Mouse (Mus musculus) midbrain, embryonic 15.5 days (tissue): ENCODE results near the gene Pdia4. TPM values are rescaled to one million over a fixed set of nuclear protein-coding genes. Genes with fewer than 3 reads are reported as not detected.
A peak's percentile ranks its signal among the peaks of the same experiment; 100 is the strongest.

ENCODE experiments used
- ATAC-seq: fragments of 200-750 bp; cut with Nextera tagmentation; replicated peaks from 2 replicates; pipeline ENCODE4 v1.8.0; 2017; ENCODE audit warnings: moderate TSS enrichment
- H3K27ac ChIP-seq: fragments of 300-500 bp; sonication (generic); 2 replicates; pipeline ENCODE4 v1.5.1; 2015; ENCODE audit warnings: mild to moderate bottlenecking, inconsistent platforms
- H3K27me3 ChIP-seq: fragments of 300-500 bp; sonication (generic); replicated peaks from 2 replicates; pipeline ENCODE4 v1.6.1; 2015; ENCODE audit warnings: inconsistent platforms
- H3K36me3 ChIP-seq: fragments of 300-500 bp; sonication (generic); replicated peaks from 2 replicates; pipeline ENCODE4 v1.6.1; 2015; ENCODE audit warnings: inconsistent platforms
- H3K4me1 ChIP-seq: fragments of 300-500 bp; sonication (generic); 2 replicates; pipeline ENCODE4 v1.6.1; 2015; ENCODE audit warnings: inconsistent platforms
- H3K4me2 ChIP-seq: fragments of 300-500 bp; sonication (generic); 2 replicates; pipeline ENCODE4 v1.6.1; 2015; ENCODE audit warnings: inconsistent platforms, mild to moderate bottlenecking, moderate library complexity
- H3K4me3 ChIP-seq: fragments of 300-500 bp; sonication (generic); 2 replicates; pipeline ENCODE4 v1.5.1; 2015; ENCODE audit warnings: mild to moderate bottlenecking, inconsistent platforms
- H3K9ac ChIP-seq: fragments of 300-500 bp; sonication (generic); 2 replicates; pipeline ENCODE4 v1.6.1; 2015; ENCODE audit warnings: mild to moderate bottlenecking, inconsistent platforms
- H3K9me3 ChIP-seq: fragments of 300-500 bp; sonication (generic); 2 replicates; pipeline ENCODE4 v1.6.1; 2016; ENCODE audit warnings: inconsistent platforms
- WGBS: fragments of 180-500 bp; shearing (Covaris S2); methylation state at CpG from one replicate; pipeline ENCODE4 v1.1.7; 2015; ENCODE audit warnings: mixed read lengths; 5-methylcytosine and 5-hydroxymethylcytosine counted together
- polyA plus RNA-seq: library from polyadenylated mRNA; unstranded; fragments of >200 nt; fragmentation: Nextera tagmentation; extraction: Ambion mirVana; gene quantifications from 2 replicates; pipeline ENCODE4 v1.2.1, GENCODE M21; 2015

The Pdia4 gene
- polyA plus RNA-seq, 1 experiment from 2014 or later, result 138 TPM

GRCm38 (mm10) chr6:47828950-47829349, 15.7 kb upstream of the Pdia4 start:
- Histone ChIP-seq H3K9me3 (no peaks in the 10 kb centered on the region), H3K9ac (peak overlapping the region; percentile 92; the same call in 1 of the 2 replicates), H3K4me1 (peaks cover 14% of the 10 kb centered on the region), H3K27me3 (no peaks in the 10 kb centered on the region), H3K4me3 (peak overlapping the region; percentile 79), H3K36me3 (peaks cover 17% of the 10 kb centered on the region), H3K27ac (peak overlapping the region; percentile 96; the same call in 1 of the 2 replicates), H3K4me2 (peak overlapping the region; percentile 53)
- no peak for ATAC-seq
- WGBS, result 15% methylated on average over 1 of the region's 1 CpGs

GRCm38 (mm10) chr6:47827462-47827861, 14.2 kb upstream of the Pdia4 start:
- no peaks in the 10 kb centered on the region for H3K9me3 ChIP-seq
- WGBS, result 94% methylated on average over 4 of the region's 4 CpGs
- no peak overlapping the region for H3K4me2 ChIP-seq
- H3K27me3 ChIP-seq, result no peaks in the 10 kb centered on the region
- H3K27ac ChIP-seq, result no peak overlapping the region
- H3K4me1 ChIP-seq, result peaks cover 14% of the 10 kb centered on the region
- ATAC-seq, result no peak
- peaks cover 29% of the 10 kb centered on the region for H3K36me3 ChIP-seq
- no peak overlapping the region for H3K4me3 ChIP-seq
- no peak overlapping the region for H3K9ac ChIP-seq

GRCm38 (mm10) chr6:47824241-47824640, 11.0 kb upstream of the Pdia4 start:
- no peaks in the 10 kb centered on the region for H3K9me3 ChIP-seq
- H3K9ac ChIP-seq, result no peak overlapping the region
- H3K27me3 ChIP-seq, result no peaks in the 10 kb centered on the region
- no peak overlapping the region for H3K27ac ChIP-seq
- H3K4me2 ChIP-seq, result no peak overlapping the region
- no peak overlapping the region for H3K4me3 ChIP-seq
- 71% methylated on average over 2 of the region's 2 CpGs for WGBS
- H3K4me1 ChIP-seq, result peaks cover 7% of the 10 kb centered on the region
- ATAC-seq, result no peak
- peaks cover 52% of the 10 kb centered on the region for H3K36me3 ChIP-seq

- Histone ChIP-seq H3K4me1 (no peaks in the 10 kb centered on the region), H3K9ac (no peak overlapping the region), H3K4me3 (no peak overlapping the region), H3K27me3 (no peaks in the 10 kb centered on the region), H3K27ac (no peak overlapping the region), H3K4me2 (no peak overlapping the region), H3K9me3 (no peaks in the 10 kb centered on the region), H3K36me3 (peaks cover 59% of the 10 kb centered on the region)
- no peak for ATAC-seq
- WGBS, result 94% methylated on average over 6 of the region's 6 CpGs
These were observed 8.5 kb upstream of the Pdia4 start for GRCm38 (mm10) chr6:47821776-47822175.

GRCm38 (mm10) chr6:47821236-47821635, 8.0 kb upstream of the Pdia4 start:
- peaks cover 58% of the 10 kb centered on the region for H3K36me3 ChIP-seq
- no peaks in the 10 kb centered on the region for H3K27me3 ChIP-seq
- H3K9me3 ChIP-seq, result no peaks in the 10 kb centered on the region
- no peaks in the 10 kb centered on the region for H3K4me1 ChIP-seq
- H3K4me2 ChIP-seq, result no peak overlapping the region
- H3K4me3 ChIP-seq, result no peak overlapping the region
- ATAC-seq, result no peak
- 93% methylated on average over 5 of the region's 5 CpGs for WGBS
- no peak overlapping the region for H3K27ac ChIP-seq
- H3K9ac ChIP-seq, result no peak overlapping the region

- H3K36me3 ChIP-seq, result peaks cover 53% of the 10 kb centered on the region
- H3K4me1 ChIP-seq, result no peaks in the 10 kb centered on the region
- no peak for ATAC-seq
- H3K27me3 ChIP-seq, result no peaks in the 10 kb centered on the region
- H3K9me3 ChIP-seq, result no peaks in the 10 kb centered on the region
- H3K27ac ChIP-seq, result no peak overlapping the region
- WGBS, result 92% methylated on average over 23 of the region's 23 CpGs
- H3K9ac ChIP-seq, result no peak overlapping the region
- no peak overlapping the region for H3K4me2 ChIP-seq
- H3K4me3 ChIP-seq, result no peak overlapping the region
These were observed 6.5 kb upstream of the Pdia4 start for GRCm38 (mm10) chr6:47819626-47820325.

- no peak overlapping the region for H3K27ac ChIP-seq
- no peak for ATAC-seq
- 92% methylated on average over 8 of the region's 8 CpGs for WGBS
- H3K27me3 ChIP-seq, result no peaks in the 10 kb centered on the region
- peaks cover 4% of the 10 kb centered on the region for H3K4me1 ChIP-seq
- H3K4me2 ChIP-seq, result no peak overlapping the region
- peaks cover 43% of the 10 kb centered on the region for H3K36me3 ChIP-seq
- no peak overlapping the region for H3K4me3 ChIP-seq
- H3K9me3 ChIP-seq, result no peaks in the 10 kb centered on the region
- no peak overlapping the region for H3K9ac ChIP-seq
These were observed 5.5 kb upstream of the Pdia4 start for GRCm38 (mm10) chr6:47818721-47819120.

- Histone ChIP-seq H3K4me2 (no peak overlapping the region), H3K4me3 (no peak overlapping the region), H3K9me3 (no peaks in the 10 kb centered on the region), H3K36me3 (peaks cover 28% of the 10 kb centered on the region), H3K27ac (no peak overlapping the region), H3K27me3 (no peaks in the 10 kb centered on the region), H3K9ac (no peak overlapping the region), H3K4me1 (peaks cover 16% of the 10 kb centered on the region)
- ATAC-seq, result no peak
- WGBS, result 97% methylated on average over 1 of the region's 1 CpGs
These were observed 2.9 kb upstream of the Pdia4 start for GRCm38 (mm10) chr6:47816151-47816550.

- Histone ChIP-seq H3K4me3 (peak overlapping the region; percentile 67), H3K9ac (peak overlapping the region; percentile 69), H3K4me2 (peak overlapping the region; percentile 61), H3K36me3 (peaks cover 3% of the 10 kb centered on the region; the same call in 1 of the 2 replicates), H3K27ac (peak overlapping the region; percentile 88), H3K27me3 (no peaks in the 10 kb centered on the region), H3K9me3 (no peaks in the 10 kb centered on the region), H3K4me1 (peaks cover 34% of the 10 kb centered on the region)
- WGBS, result under 1% methylated on average over 17 of the region's 17 CpGs
- no peak for ATAC-seq
These were observed 837 bp downstream of the Pdia4 start for GRCm38 (mm10) chr6:47812271-47812915.

GRCm38 (mm10) chr6:47811324-47811723, 1.9 kb downstream of the Pdia4 start:
- no peak for ATAC-seq
- WGBS, result 77% methylated on average over 5 of the region's 5 CpGs
- H3K4me3 ChIP-seq, result peak overlapping the region; percentile 67
- H3K4me2 ChIP-seq, result peak overlapping the region; percentile 61
- H3K9me3 ChIP-seq, result no peaks in the 10 kb centered on the region
- peak overlapping the region; percentile 69; the same call in 1 of the 2 replicates for H3K9ac ChIP-seq
- peaks cover 34% of the 10 kb centered on the region for H3K4me1 ChIP-seq
- H3K36me3 ChIP-seq, result peaks cover 7% of the 10 kb centered on the region; the same call in 1 of the 2 replicates
- no peak overlapping the region for H3K27ac ChIP-seq
- no peaks in the 10 kb centered on the region for H3K27me3 ChIP-seq

GRCm38 (mm10) chr6:47810181-47810580, 3.0 kb downstream of the Pdia4 start:
- Histone ChIP-seq H3K9me3 (no peaks in the 10 kb centered on the region), H3K9ac (0 out of 2 replicates have a peak overlapping the region, but pooled peaks have one; percentile 17), H3K36me3 (peaks cover 18% of the 10 kb centered on the region), H3K4me3 (0 out of 2 replicates have a peak overlapping the region, but pooled peaks have one; percentile 2), H3K27me3 (no peaks in the 10 kb centered on the region), H3K27ac (no peak overlapping the region), H3K4me1 (peaks cover 34% of the 10 kb centered on the region), H3K4me2 (0 out of 2 replicates have a peak overlapping the region, but pooled peaks have one; percentile 4)
- 89% methylated on average over 2 of the region's 2 CpGs for WGBS
- ATAC-seq, result no peak

GRCm38 (mm10) chr6:47809053-47809452, 4.2 kb downstream of the Pdia4 start:
- no peak for ATAC-seq
- WGBS, result 75% methylated on average over 4 of the region's 4 CpGs

More at GRCm38 (mm10) chr6:47809053-47809452, 4.2 kb downstream of the Pdia4 start:
- Histone ChIP-seq H3K9me3 (no peaks in the 10 kb centered on the region), H3K27me3 (no peaks in the 10 kb centered on the region), H3K4me3 (no peak overlapping the region), H3K9ac (no peak overlapping the region), H3K36me3 (peaks cover 29% of the 10 kb centered on the region), H3K4me1 (peaks cover 30% of the 10 kb centered on the region), H3K27ac (no peak overlapping the region), H3K4me2 (no peak overlapping the region)
